In the genomic region with DNA sequence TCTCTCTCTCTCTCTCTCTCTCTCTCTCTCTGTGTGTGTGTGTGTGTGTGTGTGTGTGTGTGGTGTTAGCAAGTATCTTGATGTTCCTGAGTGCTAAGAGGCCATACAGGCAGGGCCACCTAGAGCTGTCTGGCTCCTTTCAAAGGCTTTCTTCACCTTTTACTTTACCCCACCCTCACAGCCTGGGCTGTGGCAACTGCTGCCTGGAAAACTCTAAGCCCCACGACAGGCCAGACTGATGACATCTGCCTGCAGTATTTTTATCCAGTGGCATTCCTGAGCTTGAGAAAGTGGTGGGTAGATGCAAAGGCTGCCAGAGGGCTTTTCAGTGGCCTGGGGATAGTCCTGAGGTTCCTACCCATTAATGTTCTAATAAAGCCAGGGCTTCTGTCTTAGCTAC, we compare ENCODE assay signal across 21 mouse cellular contexts. TPM values are rescaled to one million over a fixed set of nuclear protein-coding genes. Genes with fewer than 3 reads are reported as not detected.
A peak's percentile ranks its signal among the peaks of the same experiment; 100 is the strongest.
DNase-seq lines count a peak whose midpoint lies in the region; ATAC-seq lines count a peak whose summit lies in the region.
"Had no signal": no experiment of that assay in that cellular context is flagged by ENCODE, and none has a peak within 500 bp of the region (broad histone marks: within the 10 kb centered on the region; RNA-seq: fewer than 3 reads in every experiment).

No protein-coding gene starts in this region.

- DNase-seq in heart, embryonic 10.5 days (ENCODE audit: low spot score): peak; percentile 89
- peak; percentile 27 to 28 for DNase-seq in heart, postnatal 14 days
- DNase-seq in adrenal gland, adult 18-20 months (ENCODE audit: low spot score in 2 of 2): no peak
- no peak for DNase-seq in retina, embryonic 14.5 days (ENCODE audit: low spot score)
- DNase-seq: adrenal gland, adult 8-10 months; adrenal gland, postnatal 36 days; cerebellum, adult 2 months; cerebellum, postnatal 10 days; embryo, embryonic 11 days; gastrocnemius, postnatal 10 days; kidney, adult 8-10 months had no signal

- H3K27me3 ChIP-seq in heart, embryonic 10.5 days (ENCODE audit: insufficient read depth, poor library complexity, severe bottlenecking): peaks cover 23% of the 10 kb centered on the region
- peaks cover 14% of the 10 kb centered on the region for H3K27me3 ChIP-seq in heart, embryonic 11.5 days (ENCODE audit: control insufficient read depth, insufficient read depth, low read length)
- peaks cover 6% of the 10 kb centered on the region for H3K27me3 ChIP-seq in heart, embryonic 15.5 days

- intact Hi-C loops in heart, postnatal 14 days (cut with DNase I): no loop called here

- peaks cover 2% of the 10 kb centered on the region; the same call in 1 of the 2 replicates for H3K9me3 ChIP-seq in heart, embryonic 10.5 days
- H3K9me3 ChIP-seq in heart, embryonic 11.5 days (replicated peaks; ENCODE audit: control insufficient read depth, low read length): no peaks in the 10 kb centered on the region; the same call in 1 of the 2 replicates
- H3K9me3 ChIP-seq in heart, embryonic 15.5 days (replicated peaks): peaks cover 5% of the 10 kb centered on the region; the same call in 1 of the 2 replicates

- H3K4me2 ChIP-seq in heart, embryonic 11.5 days: peak overlapping the region; percentile 14; the same call in 1 of the 2 replicates
- H3K4me2 ChIP-seq in heart, embryonic 15.5 days: peak overlapping the region; percentile 39
- H3K4me2 ChIP-seq: embryonic facial prominence, embryonic 15.5 days; hindbrain, embryonic 14.5 days had no signal

- peak overlapping the region; percentile 36; the same call in 1 of the 2 replicates for H3K9ac ChIP-seq in heart, embryonic 11.5 days (ENCODE audit: low read depth, low read length)
- H3K9ac ChIP-seq in heart, embryonic 15.5 days: peak overlapping the region; percentile 37; the same call in 1 of the 2 replicates
- H3K9ac ChIP-seq: embryonic facial prominence, embryonic 15.5 days; hindbrain, embryonic 14.5 days had no signal

- no peak overlapping the region for H3K4me3 ChIP-seq in heart, embryonic 10.5 days
- H3K4me3 ChIP-seq in heart, embryonic 11.5 days (ENCODE audit: low read depth, low read length): no peak overlapping the region
- no peak overlapping the region for H3K4me3 ChIP-seq in heart, embryonic 15.5 days
- H3K4me3 ChIP-seq: embryonic facial prominence, embryonic 15.5 days; erythroblast, embryonic 14.5 days; forebrain, embryonic 10.5 days; hindbrain, embryonic 10.5 days had no signal

- peak; percentile 64; the same call in 1 of the 2 replicates for ATAC-seq in heart, embryonic 11.5 days (replicated peaks; ENCODE audit: insufficient number of reproducible peaks, low FRiP score, low TSS enrichment)
- peak; percentile 86 for ATAC-seq in heart, embryonic 15.5 days (replicated peaks; ENCODE audit: insufficient number of reproducible peaks, insufficient read depth, low FRiP score, low read depth)
- no peak for ATAC-seq in monocyte, adult 5-6 weeks (replicated peaks; ENCODE audit: insufficient number of reproducible peaks, low FRiP score, low TSS enrichment, poor library complexity, severe bottlenecking)
- ATAC-seq: forebrain, embryonic 14.5 days had no signal

- H3K4me1 ChIP-seq in heart, embryonic 10.5 days: peaks cover 59% of the 10 kb centered on the region
- H3K4me1 ChIP-seq in heart, embryonic 11.5 days (ENCODE audit: control insufficient read depth, insufficient read depth, low read length): peaks cover 54% of the 10 kb centered on the region
- peaks cover 57% of the 10 kb centered on the region for H3K4me1 ChIP-seq in heart, embryonic 15.5 days (replicated peaks)

- H3K27ac ChIP-seq in heart, embryonic 10.5 days: peak overlapping the region; percentile 85
- H3K27ac ChIP-seq in heart, embryonic 11.5 days (ENCODE audit: low read depth, low read length): peak overlapping the region; percentile 94
- peak overlapping the region; percentile 94 for H3K27ac ChIP-seq in heart, embryonic 15.5 days
- H3K27ac ChIP-seq: embryonic facial prominence, embryonic 15.5 days; forebrain, embryonic 10.5 days; hindbrain, embryonic 10.5 days; hindbrain, embryonic 14.5 days had no signal

- H3K36me3 ChIP-seq in heart, embryonic 10.5 days: no peaks in the 10 kb centered on the region
- no peaks in the 10 kb centered on the region for H3K36me3 ChIP-seq in heart, embryonic 11.5 days (ENCODE audit: control insufficient read depth, insufficient read depth, low read length)
- H3K36me3 ChIP-seq in heart, embryonic 15.5 days: no peaks in the 10 kb centered on the region
- H3K36me3 ChIP-seq: embryonic facial prominence, embryonic 15.5 days; forebrain, embryonic 10.5 days; hindbrain, embryonic 10.5 days had no signal

- WGBS in heart, embryonic 10.5 days: 8% methylated on average over 1 of the region's 1 CpGs
- WGBS in heart, embryonic 11.5 days (ENCODE audit: insufficient replicate concordance): 4% methylated on average over 1 of the region's 1 CpGs
- 4% methylated on average over 1 of the region's 1 CpGs for WGBS in heart, embryonic 15.5 days

RNA-seq across cellular contexts. Expression of a gene that starts 6.2 kb away (rescaled TPM):
- polyA plus RNA-seq in heart, embryonic 10.5 days (2016; fragmentation: Nextera tagmentation; extraction: Ambion mirVana): 5.4 and 10.5 TPM in 2 replicates
- polyA plus RNA-seq in heart, embryonic 11.5 days (2014; fragmentation: Nextera tagmentation; extraction: Ambion mirVana): 9.2 and 12.1 TPM in 2 replicates
- 25.8 and 27.5 TPM in 2 replicates for polyA plus RNA-seq in heart, embryonic 15.5 days (2015; fragmentation: Nextera tagmentation; extraction: Ambion mirVana)
- total RNA-seq in heart, postnatal 14 days (2021): 10 to 100 TPM; 32.1 to 32.5 TPM
- 1 to 10 TPM; 3.2 to 6.0 TPM for total RNA-seq in adrenal gland, adult 18-20 months (2021)
- not detected in 3 replicates for total RNA-seq in monocyte, adult 5-6 weeks (2017)
- total RNA-seq: common myeloid progenitor, adult 5-6 weeks had no signal

RNA-seq across cellular contexts. Expression of a gene that starts 18.0 kb away (rescaled TPM):
- 1.1 and 1.5 TPM in 2 replicates for polyA plus RNA-seq in heart, embryonic 10.5 days (2016; fragmentation: Nextera tagmentation; extraction: Ambion mirVana)
- 1.2 and 2.4 TPM in 2 replicates for polyA plus RNA-seq in heart, embryonic 11.5 days (2014; fragmentation: Nextera tagmentation; extraction: Ambion mirVana)
- polyA plus RNA-seq in heart, embryonic 15.5 days (2015; fragmentation: Nextera tagmentation; extraction: Ambion mirVana): 3.8 and 4.7 TPM in 2 replicates
- under 1 TPM; 0.12 TPM for total RNA-seq in heart, postnatal 14 days (2021)
- total RNA-seq in adrenal gland, adult 18-20 months (2021): under 1 TPM; 0.30 to 0.38 TPM
- total RNA-seq in monocyte, adult 5-6 weeks (2017): 0.11 TPM in 1 of 3 replicates, not detected in the others
- total RNA-seq: common myeloid progenitor, adult 5-6 weeks had no signal
- polyA plus RNA-seq: erythroblast, embryonic 14.5 days had no signal

RNA-seq across cellular contexts. Expression of a gene that starts 43.3 kb away (rescaled TPM):
- 78.0 and 99.5 TPM in 2 replicates for polyA plus RNA-seq in heart, embryonic 10.5 days (2016; fragmentation: Nextera tagmentation; extraction: Ambion mirVana)
- polyA plus RNA-seq in heart, embryonic 11.5 days (2014; fragmentation: Nextera tagmentation; extraction: Ambion mirVana): 36.2 and 48.4 TPM in 2 replicates
- polyA plus RNA-seq in heart, embryonic 15.5 days (2015; fragmentation: Nextera tagmentation; extraction: Ambion mirVana): 45.7 and 66.2 TPM in 2 replicates
- 10 to 100 TPM; 19.0 to 20.7 TPM for total RNA-seq in heart, postnatal 14 days (2021)
- total RNA-seq in adrenal gland, adult 18-20 months (2021): 10 to 100 TPM; 24.0 to 26.3 TPM
- 5.2 to 10.4 TPM (median 8.2 TPM) in 3 replicates for total RNA-seq in monocyte, adult 5-6 weeks (2017)

RNA-seq across cellular contexts. Expression of a gene that starts 59.9 kb away (rescaled TPM):
- polyA plus RNA-seq in heart, embryonic 10.5 days (2016; fragmentation: Nextera tagmentation; extraction: Ambion mirVana): 472 and 583 TPM in 2 replicates
- polyA plus RNA-seq in heart, embryonic 11.5 days (2014; fragmentation: Nextera tagmentation; extraction: Ambion mirVana): 632 and 701 TPM in 2 replicates
- polyA plus RNA-seq in heart, embryonic 15.5 days (2015; fragmentation: Nextera tagmentation; extraction: Ambion mirVana): 780 and 813 TPM in 2 replicates
- total RNA-seq in heart, postnatal 14 days (2021): 100 to 1,000 TPM; 505 to 506 TPM
- total RNA-seq in adrenal gland, adult 18-20 months (2021): 100 to 1,000 TPM; 609 to 688 TPM
- total RNA-seq in monocyte, adult 5-6 weeks (2017): 75.1 to 86.6 TPM (median 75.4 TPM) in 3 replicates

Comparison
In these comparisons a context has a peak if more than half of its experiments do, and no peak if none do; other contexts are left out.
1. DNase-seq: peak in heart, embryonic 10.5 days (single experiment) and heart, postnatal 14 days (2 of 2); none in adrenal gland, adult 18-20 months (0 of 2) and retina, embryonic 14.5 days (single experiment).
2. RNA of a gene that starts 6.2 kb away (total RNA-seq): 32.1 to 32.5 TPM in heart, postnatal 14 days; 3.2 to 6.0 TPM in adrenal gland, adult 18-20 months and not detected in monocyte, adult 5-6 weeks; every median in the first group is over 4 times any median in the second.
3. Peak in every context shown above with its lines, with median percentiles within 50 percentile points of each other: H3K27ac ChIP-seq.